ENCODE assay signal across 8 mouse cellular contexts in the genomic region with DNA sequence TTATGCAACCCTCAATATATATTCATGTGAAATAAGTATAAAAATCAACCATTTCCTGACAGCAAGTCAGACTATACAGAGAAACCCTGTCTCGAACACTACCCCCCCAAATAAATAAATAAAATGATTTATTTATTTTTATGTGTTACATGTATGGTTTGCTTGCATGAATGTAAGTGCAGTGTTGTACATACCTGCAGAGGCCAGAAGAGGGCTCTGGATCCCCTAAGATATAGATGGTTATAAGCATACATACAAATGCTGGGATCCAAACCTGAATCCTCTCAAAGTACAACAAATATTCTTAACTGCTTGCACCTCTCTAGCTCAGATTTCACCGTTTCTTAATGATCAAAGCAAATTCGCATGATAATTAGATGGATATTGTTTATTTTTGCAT. TPM values are rescaled to one million over a fixed set of nuclear protein-coding genes. Genes with fewer than 3 reads are reported as not detected.
A peak's percentile ranks its signal among the peaks of the same experiment; 100 is the strongest.
DNase-seq lines count a peak whose midpoint lies in the region; ATAC-seq lines count a peak whose summit lies in the region.

No protein-coding gene starts in this region.

- ATAC-seq in neural tube, embryonic 11.5 days (ENCODE audit: insufficient read depth, low FRiP score, low TSS enrichment), result no peak

- 71% methylated on average over 3 of the region's 3 CpGs for WGBS in neural tube, embryonic 11.5 days

- no peak overlapping the region for H3K4me3 ChIP-seq in neural tube, embryonic 11.5 days (ENCODE audit: low read depth, low read length)

- H3K9me3 ChIP-seq in neural tube, embryonic 11.5 days (ENCODE audit: control insufficient read depth, low read length), result no peaks in the 10 kb centered on the region

- intact Hi-C loops in heart, postnatal 25 days (cut with DNase I), result loop anchor here (1.0 kb wide), 1 partner anchor 67 kb away; no protein-coding TSS in a partner anchor

- H3K9ac ChIP-seq in neural tube, embryonic 11.5 days (ENCODE audit: low read length), result no peak overlapping the region

- no peak overlapping the region for H3K27ac ChIP-seq in neural tube, embryonic 11.5 days (ENCODE audit: low read depth, low read length)

- H3K36me3 ChIP-seq in neural tube, embryonic 11.5 days (ENCODE audit: control insufficient read depth, insufficient read depth, low read length), result no peaks in the 10 kb centered on the region

- peak; percentile 12 to 28 for DNase-seq in heart, adult 18-20 months
- DNase-seq in heart, postnatal 25 days (ENCODE audit: low spot score), result no peak
- DNase-seq in neural tube, embryonic 11.5 days (ENCODE audit: low spot score), result peak; percentile 24
- DNase-seq in neural tube, embryonic 10.5 days (ENCODE audit: extremely low spot score, low spot score), result no peak
- DNase-seq in cerebellum, adult 9-11 months, result peak; percentile 37
- DNase-seq in layer of hippocampus, adult 9-10 months (ENCODE audit: low spot score), result peak; percentile 42
- DNase-seq in thymus, postnatal 0 days (ENCODE audit: low spot score), result peak; percentile 32
- no peak for DNase-seq in gastrocnemius, postnatal 25 days

- no peak overlapping the region for H3K4me2 ChIP-seq in neural tube, embryonic 11.5 days (ENCODE audit: low read depth)

- H3K4me1 ChIP-seq in neural tube, embryonic 11.5 days (ENCODE audit: control insufficient read depth, insufficient read depth, low read length), result no peaks in the 10 kb centered on the region

- no peaks in the 10 kb centered on the region for H3K27me3 ChIP-seq in neural tube, embryonic 11.5 days (ENCODE audit: control insufficient read depth, insufficient read depth, low read length)

RNA-seq across cellular contexts. Expression of a gene that starts 51.5 kb away (rescaled TPM):
- total RNA-seq in heart, adult 18-20 months (2021), result 10 to 100 TPM; 74.9 to 78.3 TPM
- 10 to 100 TPM; 49.6 to 60.1 TPM for total RNA-seq in heart, postnatal 25 days (2021)
- polyA plus RNA-seq in neural tube, embryonic 11.5 days (2014; fragmentation: Nextera tagmentation; extraction: Ambion mirVana), result 7.0 and 7.2 TPM in 2 replicates
- polyA plus RNA-seq in thymus, postnatal 0 days (2015; fragmentation: Nextera tagmentation; extraction: Ambion mirVana), result 0.24 and 0.26 TPM in 2 replicates
- total RNA-seq in gastrocnemius, postnatal 25 days (2021), result under 1 TPM; 0.32 to 0.59 TPM

RNA-seq across cellular contexts. Expression of a gene that starts 55.0 kb away (rescaled TPM):
- 10 to 100 TPM in 1 of 2 experiments, 1 to 10 TPM in 1; 7.0 to 14.9 TPM for total RNA-seq in heart, adult 18-20 months (2021)
- total RNA-seq in heart, postnatal 25 days (2021), result 1 to 10 TPM; 5.7 to 6.5 TPM
- 17.0 and 17.9 TPM in 2 replicates for polyA plus RNA-seq in neural tube, embryonic 11.5 days (2014; fragmentation: Nextera tagmentation; extraction: Ambion mirVana)
- polyA plus RNA-seq in thymus, postnatal 0 days (2015; fragmentation: Nextera tagmentation; extraction: Ambion mirVana), result 13.0 and 13.5 TPM in 2 replicates
- total RNA-seq in gastrocnemius, postnatal 25 days (2021), result 10 to 100 TPM in 1 of 2 experiments, 1 to 10 TPM in 1; 9.0 to 11.9 TPM

RNA-seq across cellular contexts. Expression of a gene that starts 58.6 kb away (rescaled TPM):
- total RNA-seq in heart, adult 18-20 months (2021), result 10 to 100 TPM; 46.7 to 47.2 TPM
- 10 to 100 TPM; 41.2 to 48.3 TPM for total RNA-seq in heart, postnatal 25 days (2021)
- 134 and 137 TPM in 2 replicates for polyA plus RNA-seq in neural tube, embryonic 11.5 days (2014; fragmentation: Nextera tagmentation; extraction: Ambion mirVana)
- polyA plus RNA-seq in thymus, postnatal 0 days (2015; fragmentation: Nextera tagmentation; extraction: Ambion mirVana), result 31.6 and 34.9 TPM in 2 replicates
- total RNA-seq in gastrocnemius, postnatal 25 days (2021), result 10 to 100 TPM; 30.1 to 32.3 TPM

Comparison
In these comparisons a context has a peak if more than half of its experiments do, and no peak if none do; other contexts are left out.
1. DNase-seq: peak in heart, adult 18-20 months (2 of 2), neural tube, embryonic 11.5 days (single experiment), cerebellum, adult 9-11 months (single experiment), layer of hippocampus, adult 9-10 months (single experiment) and thymus, postnatal 0 days (single experiment); none in heart, postnatal 25 days (single experiment), neural tube, embryonic 10.5 days (single experiment) and gastrocnemius, postnatal 25 days (single experiment).
2. RNA of a gene that starts 51.5 kb away (total RNA-seq): 74.9 to 78.3 TPM in heart, adult 18-20 months and 49.6 to 60.1 TPM in heart, postnatal 25 days; 0.32 to 0.59 TPM in gastrocnemius, postnatal 25 days; every median in the first group is over 10 times any median in the second.